Comparison of ENCODE assay signal across 15 mouse cellular contexts in the genomic region with DNA sequence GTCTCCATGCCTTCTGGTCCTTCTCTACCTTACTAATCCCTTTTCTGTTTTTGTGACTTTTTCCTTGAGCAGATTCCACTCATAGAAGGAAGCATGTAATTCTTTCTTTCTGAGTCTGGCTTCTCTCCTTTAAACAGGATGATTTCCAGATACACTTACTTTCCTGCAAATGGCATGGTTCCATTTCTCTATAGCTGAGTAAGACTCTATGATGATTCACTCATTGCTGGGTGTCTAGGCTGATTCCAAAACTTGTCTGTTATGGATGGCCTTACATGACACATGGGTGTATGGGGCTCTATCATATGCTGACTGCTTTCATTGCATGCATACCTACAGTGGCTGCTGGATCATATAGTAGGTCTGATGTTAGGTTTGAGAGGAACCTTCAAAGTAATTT. TPM values are rescaled to one million over a fixed set of nuclear protein-coding genes. Genes with fewer than 3 reads are reported as not detected.
"Had no signal": no experiment of that assay in that cellular context is flagged by ENCODE, and none has a peak within 500 bp of the region (broad histone marks: within the 10 kb centered on the region; RNA-seq: fewer than 3 reads in every experiment).

No protein-coding gene starts in this region.

- DNase-seq: lung, adult 2 months; lung, postnatal 14 days; lung, postnatal 36 days; midbrain, embryonic 14.5 days; retina, postnatal 1 day; right cerebral cortex, adult 18-20 months; right cerebral cortex, postnatal 25 days; right cerebral cortex, postnatal 4 days; spleen, adult 18-20 months; thymus, adult 2 months; thymus, postnatal 25 days; thymus, postnatal 4 days had no signal

- ATAC-seq: lung, postnatal 0 days; midbrain, embryonic 16.5 days had no signal

RNA-seq across cellular contexts. Expression of a gene that starts 4.6 kb away (rescaled TPM):
- total RNA-seq: megakaryocyte progenitor cell, adult 5-6 weeks had no signal
